Mouse (Mus musculus) 3134 (cell line): ENCODE results near the gene Pola1.
"Not testable (repeated sequence)": the region's sequence is repeated elsewhere in the genome, so short reads cannot be mapped to it uniquely, and the experiment has no call there.

ENCODE experiments used
- DNase-seq: peaks from one replicate; pipeline ENCODE4 v3.0.0-alpha.2; 2011; ENCODE audit warnings: low spot score; ENCODE audit not compliant: insufficient read length; ENCODE audit errors: extremely low read depth

Pola1 gene

GRCm38 (mm10) chrX:93465711-93466110 is 166.2 kb downstream of the Pola1 start:
- peak; percentile 0 for DNase-seq

DNA sequence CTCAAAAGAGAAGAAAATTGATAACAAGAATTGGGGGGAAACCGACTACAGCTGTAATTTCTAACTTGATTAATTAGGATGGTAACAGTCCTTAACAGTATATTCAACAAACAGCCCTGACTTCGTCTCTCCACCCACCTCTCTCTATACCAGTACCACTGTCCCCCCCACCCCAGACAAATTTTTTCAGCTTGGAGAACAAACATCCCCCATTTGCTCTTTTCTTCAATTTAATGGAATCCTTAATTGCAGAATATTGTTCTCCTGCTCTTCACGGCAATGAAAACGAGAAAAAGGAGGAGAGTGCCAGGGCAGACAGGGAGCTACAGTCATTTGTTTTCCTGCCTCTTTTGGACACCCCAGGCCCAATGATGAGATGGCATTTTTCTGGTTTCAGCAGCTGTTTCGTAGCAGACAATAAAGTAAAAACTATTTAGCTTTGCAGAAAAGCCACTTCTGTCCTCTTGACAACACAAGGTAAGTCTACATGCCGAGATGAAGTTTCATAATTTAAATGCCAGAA is 202.2 kb downstream of the Pola1 start:
- no peak for DNase-seq

DNA sequence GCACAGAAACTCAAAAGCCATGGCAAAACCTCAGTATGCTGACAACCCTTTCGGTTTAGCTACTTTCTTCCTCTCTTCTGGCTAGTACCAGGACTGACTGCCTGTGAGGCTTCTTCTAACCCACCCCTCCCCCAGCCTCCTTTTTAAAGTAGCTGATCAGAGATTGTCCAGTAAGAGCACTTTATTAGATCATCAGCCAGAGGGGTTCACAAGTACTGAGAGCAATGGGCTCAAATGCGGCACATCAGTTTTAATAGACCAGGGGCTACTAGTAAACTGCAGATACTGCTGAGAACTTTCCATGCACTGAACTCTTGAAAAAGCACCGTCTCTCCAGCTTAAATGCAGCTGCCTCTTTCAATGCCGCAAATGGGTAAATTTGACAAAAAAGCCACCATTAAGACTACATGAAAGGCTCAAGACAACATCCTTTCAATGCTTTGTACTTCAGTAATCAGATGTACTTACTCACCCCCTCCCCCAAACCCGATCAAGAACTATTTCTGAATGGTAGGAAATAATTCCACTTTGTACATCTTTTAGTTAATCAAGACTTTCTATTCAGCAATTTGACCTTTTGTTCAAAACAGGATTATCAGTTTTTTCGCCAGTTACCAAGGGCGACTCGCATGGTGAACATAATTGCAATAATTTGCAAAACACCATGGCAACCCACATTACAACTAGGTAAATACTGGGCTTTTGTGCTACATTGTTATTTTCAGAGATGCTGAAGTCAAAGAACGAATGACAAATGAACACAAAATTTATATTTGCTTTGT is 202.8 kb downstream of the Pola1 start:
- DNase-seq, result no peak

DNA sequence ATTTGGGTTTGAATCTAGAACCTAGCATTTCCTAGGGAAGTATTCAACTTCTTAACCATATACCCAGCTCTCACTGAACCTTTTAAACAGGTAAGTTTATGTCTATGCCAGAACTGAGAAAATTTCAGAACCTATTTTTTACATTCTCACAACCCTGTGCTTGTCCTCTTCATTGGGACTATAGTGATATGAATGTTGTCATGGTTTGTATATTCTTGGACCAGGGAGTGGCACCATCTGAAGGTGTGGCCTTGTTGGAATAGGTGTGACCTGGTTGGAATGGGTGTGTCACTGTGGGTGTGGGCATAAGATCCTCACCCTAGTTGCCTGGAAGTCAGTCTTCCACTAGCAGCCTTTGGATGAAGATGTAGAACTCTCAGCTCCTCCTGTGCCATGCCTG is 231.1 kb downstream of the Pola1 start:
- not testable (repeated sequence) for DNase-seq

- no peak for DNase-seq
Measured at GRCm38 (mm10) chrX:93397089-93397488, 234.9 kb downstream of the Pola1 start.

- DNase-seq, result no peak
Measured at GRCm38 (mm10) chrX:93377285-93377972, 254.5 kb downstream of the Pola1 start.

DNA sequence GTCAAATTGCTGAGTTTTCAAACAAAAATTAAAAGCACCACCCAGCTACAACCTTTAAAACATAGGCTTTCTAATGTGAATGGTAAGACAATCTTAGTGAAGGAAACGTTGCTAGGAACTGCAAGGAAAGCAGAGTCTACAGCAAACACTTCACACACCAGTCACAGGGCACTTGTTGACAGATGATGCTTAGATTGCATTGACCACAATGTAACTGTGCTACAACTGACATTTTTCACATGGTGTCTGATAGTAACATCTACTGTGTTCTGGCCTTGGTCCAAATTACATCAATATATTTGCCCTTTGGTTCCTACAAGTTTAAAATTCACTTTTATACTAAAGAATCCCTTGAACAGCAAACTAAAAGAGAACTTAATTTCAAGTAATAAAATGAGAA is 258.5 kb downstream of the Pola1 start:
- DNase-seq, result no peak

GRCm38 (mm10) chrX:93369708-93370107 is 262.2 kb downstream of the Pola1 start:
- DNase-seq, result no peak

GRCm38 (mm10) chrX:93368211-93368610 is 263.7 kb downstream of the Pola1 start:
- DNase-seq, result no peak

GRCm38 (mm10) chrX:93321336-93321735 is 310.6 kb downstream of the Pola1 start:
- no peak for DNase-seq

GRCm38 (mm10) chrX:93319979-93320378 is 312.0 kb downstream of the Pola1 start:
- DNase-seq, result no peak

GRCm38 (mm10) chrX:93317577-93317976 is 314.4 kb downstream of the Pola1 start:
- no peak for DNase-seq

DNA sequence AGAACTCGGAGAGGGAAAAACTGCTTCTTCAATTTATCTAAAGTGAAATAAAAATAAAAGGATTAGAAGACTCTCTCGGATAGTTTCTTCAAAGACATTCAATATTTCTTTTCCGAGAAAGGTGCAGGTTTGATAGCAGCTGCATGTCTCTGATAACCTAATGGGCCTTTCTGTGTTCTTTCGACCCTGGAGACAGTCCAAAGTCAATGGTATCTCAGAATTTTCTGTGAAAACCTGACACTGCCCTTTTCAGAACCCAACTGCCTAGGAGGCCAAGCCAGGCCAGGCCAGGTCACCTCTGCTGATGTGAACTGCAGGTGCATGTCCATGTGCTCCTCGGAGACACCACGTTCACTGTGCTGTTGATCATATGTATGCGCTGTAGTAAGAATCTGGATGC is 326.2 kb downstream of the Pola1 start:
- DNase-seq, result no peak

GRCm38 (mm10) chrX:93301798-93302197 is 330.2 kb downstream of the Pola1 start:
- DNase-seq, result no peak

DNA sequence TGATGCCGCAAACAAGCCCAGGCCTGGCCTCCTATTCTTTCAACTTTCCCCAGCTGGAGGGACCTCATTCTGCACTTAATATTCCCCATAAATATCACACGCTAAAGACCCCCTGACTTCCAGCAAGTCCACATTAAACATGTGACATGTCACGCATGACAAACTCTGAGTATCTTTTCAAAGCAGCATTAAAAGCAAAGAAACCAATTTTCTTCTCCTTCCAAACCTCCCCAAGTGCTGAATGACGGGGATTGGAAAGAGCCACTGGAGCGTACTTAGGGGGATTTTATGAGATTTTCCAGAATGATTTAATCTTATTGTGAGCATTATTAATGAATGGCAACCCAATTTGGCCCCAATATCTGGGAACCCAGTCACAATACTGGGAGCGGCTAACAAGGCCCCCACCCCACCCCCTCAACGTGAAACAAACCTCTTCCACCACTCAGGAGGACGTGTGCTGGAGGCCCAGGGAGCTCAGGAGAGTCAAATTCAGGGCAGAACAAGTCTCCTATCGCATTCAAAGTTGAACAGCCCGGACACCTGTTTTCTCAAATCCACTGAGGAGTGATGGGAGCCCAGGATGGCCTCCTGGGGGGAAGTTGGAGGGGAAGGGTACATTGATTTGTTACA is 331.7 kb downstream of the Pola1 start:
- DNase-seq, result no peak

DNA sequence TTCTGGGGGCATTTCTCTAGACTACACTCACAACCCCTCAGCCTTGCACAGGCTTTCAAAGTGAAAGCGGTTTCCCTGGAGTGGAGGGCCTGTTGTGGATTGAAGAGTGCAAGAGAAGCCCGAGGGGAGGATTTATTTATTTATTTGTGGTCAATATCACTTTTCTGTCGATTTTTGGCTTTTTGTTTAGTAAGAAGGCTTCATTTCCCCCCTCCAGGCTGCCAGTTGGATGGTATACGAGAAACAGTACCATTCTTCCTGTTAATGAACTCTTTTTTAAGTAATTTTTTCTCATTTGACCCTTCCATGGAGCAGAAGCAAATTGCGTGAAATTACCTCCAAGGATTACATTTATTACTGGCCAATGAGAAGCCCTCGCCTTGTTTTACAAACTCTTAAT is 332.2 kb downstream of the Pola1 start:
- DNase-seq, result no peak

DNA sequence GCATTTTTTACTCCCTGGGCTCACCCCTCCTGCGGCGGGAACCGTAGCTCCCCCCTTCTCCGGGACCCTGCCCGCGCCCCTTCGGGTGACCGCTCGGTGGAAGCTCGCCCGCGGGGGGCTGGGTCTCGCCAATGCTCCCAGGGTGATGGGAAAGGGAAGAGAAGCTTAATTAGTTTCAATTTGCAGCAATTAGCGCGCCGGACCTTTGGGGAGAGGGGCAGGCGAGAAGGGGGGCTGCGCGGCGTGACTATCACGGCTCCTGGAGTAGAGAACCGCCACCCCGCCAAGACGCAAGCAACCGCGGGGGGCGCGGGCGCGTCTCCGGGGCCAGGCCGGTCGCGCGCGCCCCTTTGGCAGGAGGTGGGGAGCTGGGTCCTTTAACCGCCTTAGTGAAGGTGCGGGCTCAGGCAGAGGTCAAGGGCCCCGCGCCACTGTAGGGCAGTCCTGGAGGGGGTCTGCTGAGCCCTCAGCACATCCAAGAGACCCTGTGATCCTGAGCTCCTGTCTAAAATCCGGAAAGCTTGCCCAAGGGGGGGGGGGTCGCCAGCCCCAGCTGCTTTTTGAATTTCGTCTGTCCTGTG is 332.8 kb downstream of the Pola1 start:
- DNase-seq, result no peak

GRCm38 (mm10) chrX:93297001-93297441 is 334.9 kb downstream of the Pola1 start:
- DNase-seq, result no peak

DNA sequence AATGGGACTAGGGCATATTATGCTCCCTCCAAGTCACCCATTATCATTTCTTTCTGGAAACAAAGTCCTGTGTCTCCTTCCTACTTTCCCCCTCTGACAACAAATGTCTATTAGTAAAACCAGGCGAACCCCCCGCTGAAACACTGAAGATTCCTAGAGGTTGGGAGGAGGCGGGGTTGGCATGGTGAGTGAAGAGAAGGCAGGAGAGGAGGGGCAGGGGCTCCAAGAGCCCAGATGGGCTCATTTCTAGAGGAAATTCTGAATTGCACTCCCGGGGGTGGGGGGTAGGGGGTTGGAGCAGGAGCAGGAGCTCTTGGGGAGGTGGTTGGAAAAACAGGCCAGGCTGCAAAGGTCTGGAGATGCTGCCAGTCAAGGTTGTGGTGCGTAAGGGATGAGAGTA is 336.1 kb downstream of the Pola1 start:
- DNase-seq, result no peak

- no peak for DNase-seq
Measured at GRCm38 (mm10) chrX:93294736-93295490, 337.0 kb downstream of the Pola1 start.
